Mouse (Mus musculus): Measurements from ENCODE around the gene Tspan31.

DNA sequence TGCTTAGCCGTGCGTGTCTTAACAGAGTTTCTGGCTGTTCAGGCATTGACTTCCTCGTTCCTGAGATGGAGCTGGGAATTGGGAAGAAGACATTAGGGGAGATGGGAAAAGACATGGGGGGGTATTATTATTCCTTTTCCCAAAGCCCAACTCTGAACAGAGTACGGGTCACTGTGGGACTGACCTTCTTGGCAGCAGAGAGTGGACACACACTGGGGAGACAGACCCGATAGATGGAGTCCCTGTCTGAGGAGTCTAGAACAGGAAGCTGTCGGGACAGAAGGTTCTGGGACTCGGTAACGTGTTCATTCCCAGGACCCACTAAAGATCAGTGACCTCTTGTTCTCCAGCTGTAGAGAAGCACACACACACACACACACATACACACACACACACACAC is 5.6 kb upstream of the Tspan31 start:
- TF ChIP-seq CTCF (IDR thresholded peaks at IDR 0.05; ENCODE audit: control insufficient read depth, insufficient read depth, insufficient read length) = no peak
- TF ChIP-seq MAX (IDR thresholded peaks at IDR 0.05) = no peak
